Mouse (Mus musculus): ENCODE results near the gene Kcnj10. TPM values are rescaled to one million over a fixed set of nuclear protein-coding genes. Genes with fewer than 3 reads are reported as not detected.

Kcnj10 gene
- total RNA-seq, 2 experiments from 2014 or later = 1.8 to 4.5 TPM

GRCm38 (mm10) chr1:172420181-172420580 lies 79.2 kb downstream of the Kcnj10 start:
- DNase-seq (ENCODE audit: low spot score in 2 of 2) = no peak

GRCm38 (mm10) chr1:172423393-172423792 lies 82.4 kb downstream of the Kcnj10 start:
- DNase-seq (ENCODE audit: low spot score in 2 of 2) = no peak

Other genes with a start within 250 kb of the Kcnj10 start
- gene Pex19, start 214.5 kb upstream of the Kcnj10 start, total RNA-seq (2021) = 100 to 1,000 TPM; 168 to 170 TPM
- 100 to 1,000 TPM; 177 to 181 TPM for gene Dcaf8, start 193.1 kb upstream of the Kcnj10 start, total RNA-seq (2021)
- gene Pea15a, start 134.4 kb upstream of the Kcnj10 start, total RNA-seq (2021) = 10 to 100 TPM; 92.5 to 94.7 TPM
- gene Casq1, start 121.3 kb upstream of the Kcnj10 start, total RNA-seq (2021) = 10 to 100 TPM; 15.7 to 51.9 TPM
- gene Atp1a4, start 82.8 kb upstream of the Kcnj10 start, total RNA-seq (2021) = under 1 TPM; 0.39 to 0.45 TPM
- 10 to 100 TPM; 45.3 to 55.6 TPM for gene Igsf8, start 79.6 kb upstream of the Kcnj10 start, total RNA-seq (2021)
- 10 to 100 TPM; 50.9 to 70.2 TPM for gene Atp1a2, start 43.1 kb upstream of the Kcnj10 start, total RNA-seq (2021)
- gene Kcnj9, start 11.9 kb upstream of the Kcnj10 start, total RNA-seq (2021) = under 1 TPM; 0.11 to 0.20 TPM
- 10 to 100 TPM; 18.1 to 19.9 TPM for gene Pigm, start 35.3 kb downstream of the Kcnj10 start, total RNA-seq (2021)
- 1 to 10 TPM; 1.1 to 1.2 TPM for gene Slamf9, start 134.1 kb downstream of the Kcnj10 start, total RNA-seq (2021)
- gene Igsf9, start 140.6 kb downstream of the Kcnj10 start, total RNA-seq (2021) = 10 to 100 TPM in 1 of 2 experiments, 1 to 10 TPM in 1; 6.0 to 10.6 TPM
- gene Tagln2, start 158.8 kb downstream of the Kcnj10 start, total RNA-seq (2021) = 100 to 1,000 TPM; 143 to 153 TPM
- gene Cfap45, start 179.6 kb downstream of the Kcnj10 start, total RNA-seq (2021) = 1 to 10 TPM; 2.0 to 2.1 TPM
- gene Vsig8, start 214.7 kb downstream of the Kcnj10 start, total RNA-seq (2021) = under 1 TPM in 1 of 2 experiments, not detected in 1; 0.17 TPM
- gene Slamf8, start 249.4 kb downstream of the Kcnj10 start, total RNA-seq (2021) = under 1 TPM; 0.25 to 0.28 TPM